Comparison of ENCODE assay signal across 8 mouse cellular contexts in genomic region chr19:57926164-57926860, GRCm38 (mm10).
DNase-seq lines count a peak whose midpoint lies in the region; ATAC-seq and TF ChIP-seq lines count a peak whose summit lies in the region.

No protein-coding gene starts in this region.

- H3K4me3 ChIP-seq in forebrain, embryonic 15.5 days, result no peak overlapping the region
- H3K4me3 ChIP-seq in liver, embryonic 16.5 days (ENCODE audit: low read depth, low read length), result no peak overlapping the region
- no peak overlapping the region for H3K4me3 ChIP-seq in stomach, postnatal 0 days (ENCODE audit: low read depth, low read length)

- WGBS in forebrain, embryonic 15.5 days, result 90% methylated on average over 5 of the region's 5 CpGs
- WGBS in liver, embryonic 16.5 days (ENCODE audit: insufficient replicate concordance), result 67% methylated on average over 5 of the region's 5 CpGs
- WGBS in stomach, postnatal 0 days, result 84% methylated on average over 5 of the region's 5 CpGs

- ATAC-seq in forebrain, embryonic 15.5 days (replicated peaks), result peak; percentile 89
- ATAC-seq in liver, embryonic 16.5 days (ENCODE audit: low read depth), result peak; percentile 82
- peak; percentile 98 for ATAC-seq in stomach, postnatal 0 days (ENCODE audit: low FRiP score, low TSS enrichment)

- peaks cover 17% of the 10 kb centered on the region for H3K4me1 ChIP-seq in forebrain, embryonic 15.5 days
- H3K4me1 ChIP-seq in liver, embryonic 16.5 days (ENCODE audit: control insufficient read depth, low read depth, low read length), result no peaks in the 10 kb centered on the region; the same call in 1 of the 2 replicates
- H3K4me1 ChIP-seq in stomach, postnatal 0 days (replicated peaks; ENCODE audit: control insufficient read depth, insufficient read depth), result no peaks in the 10 kb centered on the region

- no peak overlapping the region for H3K9ac ChIP-seq in forebrain, embryonic 15.5 days (replicated peaks)
- no peak overlapping the region for H3K9ac ChIP-seq in liver, embryonic 16.5 days (ENCODE audit: low read depth, low read length)
- no peak overlapping the region for H3K9ac ChIP-seq in stomach, postnatal 0 days (ENCODE audit: low read length)

- TF ChIP-seq CTCF in stomach, postnatal 0 days (IDR thresholded peaks at IDR 0.05; ENCODE audit: low read depth), result no peak

- no peaks in the 10 kb centered on the region for H3K27me3 ChIP-seq in forebrain, embryonic 15.5 days
- no peaks in the 10 kb centered on the region for H3K27me3 ChIP-seq in liver, embryonic 16.5 days (ENCODE audit: control insufficient read depth, insufficient read depth, low read depth, low read length)
- no peaks in the 10 kb centered on the region for H3K27me3 ChIP-seq in stomach, postnatal 0 days (ENCODE audit: control insufficient read depth, insufficient read depth, low read length)

- peak; percentile 13 for DNase-seq in lung, postnatal 10 days
- no peak for DNase-seq in lung, postnatal 25 days (ENCODE audit: low spot score)
- peak; percentile 52 for DNase-seq in stomach, postnatal 0 days (ENCODE audit: low spot score)
- no peak for DNase-seq in layer of hippocampus, postnatal 25 days (ENCODE audit: extremely low spot score in 1 of 2, low spot score in 1 of 2)
- no peak for DNase-seq in frontal cortex, postnatal 36 days (ENCODE audit: low spot score in 2 of 2)
- no peak for DNase-seq in right cerebral cortex, postnatal 10 days (ENCODE audit: low spot score in 2 of 2)

- H3K36me3 ChIP-seq in forebrain, embryonic 15.5 days, result no peaks in the 10 kb centered on the region
- H3K36me3 ChIP-seq in liver, embryonic 16.5 days (ENCODE audit: control insufficient read depth, insufficient read depth), result no peaks in the 10 kb centered on the region
- no peaks in the 10 kb centered on the region for H3K36me3 ChIP-seq in stomach, postnatal 0 days (ENCODE audit: control insufficient read depth, insufficient read depth, low read length)

- no peak for TF ChIP-seq EP300 in stomach, postnatal 0 days (optimal IDR thresholded peaks at IDR 0.05)

- H3K27ac ChIP-seq in forebrain, embryonic 15.5 days (replicated peaks), result 0 out of 2 replicates have a peak overlapping the region, but pooled peaks have one; percentile 43
- H3K27ac ChIP-seq in liver, embryonic 16.5 days (ENCODE audit: low read length), result no peak overlapping the region
- no peak overlapping the region for H3K27ac ChIP-seq in stomach, postnatal 0 days (replicated peaks)

- H3K4me2 ChIP-seq in forebrain, embryonic 15.5 days (replicated peaks), result no peak overlapping the region
- no peak overlapping the region for H3K4me2 ChIP-seq in liver, embryonic 16.5 days (ENCODE audit: low read depth, low read length)
- H3K4me2 ChIP-seq in stomach, postnatal 0 days (replicated peaks; ENCODE audit: low read depth), result no peak overlapping the region

- no peaks in the 10 kb centered on the region for H3K9me3 ChIP-seq in forebrain, embryonic 15.5 days
- no peaks in the 10 kb centered on the region for H3K9me3 ChIP-seq in liver, embryonic 16.5 days (replicated peaks; ENCODE audit: control insufficient read depth, low read length)
- H3K9me3 ChIP-seq in stomach, postnatal 0 days (ENCODE audit: control insufficient read depth, low read length), result no peaks in the 10 kb centered on the region

Comparison
In these comparisons a context has a peak if more than half of its experiments do, and no peak if none do; other contexts are left out.
1. DNase-seq: peak in lung, postnatal 10 days (single experiment) and stomach, postnatal 0 days (single experiment); none in lung, postnatal 25 days (single experiment), layer of hippocampus, postnatal 25 days (0 of 2), frontal cortex, postnatal 36 days (0 of 2) and right cerebral cortex, postnatal 10 days (0 of 2).
2. Peak in every context shown above with its lines, with median percentiles within 50 percentile points of each other: ATAC-seq.